Mouse (Mus musculus): ENCODE results near the gene Sbp. TPM values are rescaled to one million over a fixed set of nuclear protein-coding genes. Genes with fewer than 3 reads are reported as not detected.

Gene Sbp
- total RNA-seq (2023), result not detected

DNA sequence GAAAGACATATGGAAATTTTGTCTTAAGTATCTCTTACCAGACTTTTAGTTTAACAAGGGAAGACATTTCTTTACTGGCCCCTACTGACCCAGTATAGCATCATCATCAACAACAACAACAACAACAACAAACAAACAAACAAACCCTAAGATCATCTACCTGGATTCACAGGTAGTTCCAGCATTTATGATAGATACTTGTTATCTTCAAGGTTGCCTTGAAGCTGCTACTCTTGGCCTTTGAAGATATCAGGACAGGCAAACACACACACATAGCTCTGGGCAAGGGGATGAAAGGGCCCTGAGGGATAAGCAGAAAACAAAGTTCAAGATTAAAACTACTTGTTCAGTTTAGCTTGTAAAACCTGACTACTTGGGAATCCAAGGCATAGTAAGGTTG, at the start of gene Sbp:
Gene Sbp (plus strand): TSS at position 301 of the 400 bp plus-strand sequence.

DNA sequence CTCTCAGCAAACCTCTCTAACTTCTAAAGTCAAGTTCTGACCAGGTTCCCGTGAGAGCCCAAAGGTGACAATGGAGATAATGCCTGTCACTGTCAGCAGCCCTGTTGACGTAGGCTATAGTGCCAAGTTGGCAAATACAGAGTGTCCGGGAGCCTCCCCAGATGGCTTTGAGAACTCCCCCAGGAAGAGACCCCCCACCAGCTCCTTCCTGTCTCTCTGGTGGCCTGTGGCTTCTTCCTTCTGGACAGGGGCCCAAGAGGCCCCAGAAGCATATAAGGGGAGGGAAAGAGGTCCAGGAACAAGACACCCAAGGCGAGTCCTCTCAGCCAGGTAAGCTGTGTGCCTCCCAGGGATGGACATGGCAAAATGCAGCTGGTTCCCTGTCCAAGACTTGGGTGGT, 24.3 kb upstream of the Sbp start, which contains the start of gene Dcpp3:
Gene Dcpp3 (plus strand): TSS at position 301 of the 400 bp plus-strand sequence.

DNA sequence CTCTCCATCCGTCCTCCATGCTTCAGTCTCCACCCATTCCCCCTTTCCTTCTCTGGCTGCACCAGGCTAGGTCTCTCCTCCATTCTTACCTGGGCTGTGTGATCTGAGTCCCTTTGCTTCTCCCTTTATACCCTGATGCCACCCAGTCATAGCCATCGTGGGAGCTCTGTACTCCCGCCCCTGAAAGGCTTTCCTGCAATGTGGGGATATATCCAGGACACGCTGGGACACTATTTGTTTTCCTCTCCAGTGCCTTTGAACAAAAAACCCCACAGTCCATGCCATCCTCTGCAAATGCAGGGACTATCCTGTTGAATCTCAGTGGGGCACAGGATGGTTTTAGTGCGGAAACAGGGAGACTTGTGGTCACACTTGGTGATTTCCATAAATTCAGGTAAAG, 13.7 kb downstream of the Sbp start, which contains the start of gene Sbpl:
Gene Sbpl (minus strand): TSS at position 101 of the 400 bp plus-strand sequence.

DNA sequence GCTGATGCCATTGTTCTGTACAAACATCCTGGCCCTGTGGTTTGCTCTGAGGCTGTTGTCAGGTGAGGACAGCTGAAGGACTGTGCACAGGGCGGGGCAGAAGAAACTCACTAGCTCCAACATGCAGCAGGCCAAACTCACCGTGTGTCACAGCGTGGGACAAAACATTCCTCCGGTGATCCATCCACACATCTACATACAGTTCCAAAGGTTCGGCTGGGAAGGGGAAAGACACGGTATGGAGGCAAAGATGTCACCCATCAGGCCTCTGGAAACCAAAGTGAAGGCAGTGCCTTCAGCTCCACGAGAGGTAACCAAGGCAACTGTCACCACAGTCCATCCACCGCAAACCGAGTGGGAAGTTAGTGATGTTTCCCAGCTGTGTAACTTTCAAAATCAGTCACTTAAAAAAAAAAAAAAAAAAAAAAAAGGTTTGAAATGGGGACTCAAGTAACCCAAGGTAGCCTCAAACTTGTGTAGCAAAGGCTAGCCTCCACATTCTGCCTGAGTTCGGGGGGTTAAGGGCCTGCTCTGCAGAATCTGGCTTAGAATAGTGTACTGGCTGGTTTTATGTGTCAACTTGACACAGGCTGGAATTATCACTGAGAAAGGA, 38.9 kb downstream of the Sbp start, which contains the start of gene Prss30:
Gene Prss30 (minus strand): TSS at position 270 of the 613 bp plus-strand sequence.

Other genes with a start within 250 kb of the Sbp start
- not detected for gene 1520401A03Rik, start 218.9 kb upstream of the Sbp start, total RNA-seq (2023)
- gene Pkmyt1, start 215.3 kb upstream of the Sbp start, total RNA-seq (2023), result 35.0 TPM
- gene Paqr4, start 200.8 kb upstream of the Sbp start, total RNA-seq (2023), result 2.6 TPM
- 1.1 TPM for gene Kremen2, start 195.8 kb upstream of the Sbp start, total RNA-seq (2023)
- 23.9 TPM for gene Flywch1, start 170.1 kb upstream of the Sbp start, total RNA-seq (2023)
- gene Flywch2, start 155.6 kb upstream of the Sbp start, total RNA-seq (2023), result not detected
- gene Srrm2, start 151.1 kb upstream of the Sbp start, total RNA-seq (2023), result 1,331 TPM
- gene Elob, start 112.5 kb upstream of the Sbp start, total RNA-seq (2023), result 176 TPM
- not detected for gene Prss33, start 105.6 kb upstream of the Sbp start, total RNA-seq (2023)
- not detected for gene Prss32, start 97.8 kb upstream of the Sbp start, total RNA-seq (2023)
- gene Prss41, start 97.5 kb upstream of the Sbp start, total RNA-seq (2023), result 0.86 TPM
- gene Prss21, start 73.6 kb upstream of the Sbp start, total RNA-seq (2023), result not detected
- gene Dcpp1, start 60.8 kb upstream of the Sbp start, total RNA-seq (2023), result not detected
- not detected for gene Dcpp2, start 60.8 kb upstream of the Sbp start, total RNA-seq (2023)
- not detected for gene Dcpp3, start 24.2 kb upstream of the Sbp start, total RNA-seq (2023)
- gene Sbpl, start 13.6 kb downstream of the Sbp start, total RNA-seq (2023), result not detected
- 3.3 TPM for gene Prss30, start 38.9 kb downstream of the Sbp start, total RNA-seq (2023)
- not detected for gene Prss22, start 56.4 kb downstream of the Sbp start, total RNA-seq (2023)
- gene Prss27, start 96.5 kb downstream of the Sbp start, total RNA-seq (2023), result not detected
- gene Kctd5, start 131.8 kb downstream of the Sbp start, total RNA-seq (2023), result 29.3 TPM
- 80.3 TPM for gene Pdpk1, start 209.3 kb downstream of the Sbp start, total RNA-seq (2023)
- 27.2 TPM for gene Amdhd2, start 222.1 kb downstream of the Sbp start, total RNA-seq (2023)
- 183 TPM for gene Atp6v0c, start 228.0 kb downstream of the Sbp start, total RNA-seq (2023)

All from CD8-positive naive resting alpha-beta T cell, adult 57 days (primary cell).